Mouse (Mus musculus) adrenal gland, adult 2 months (tissue): ENCODE measurements around the gene Igsf9. TPM values are rescaled to one million over a fixed set of nuclear protein-coding genes. Genes with fewer than 3 reads are reported as not detected.

Experiments used
- DNase-seq: peaks from one replicate; pipeline ENCODE4 v3.0.0; 2021
- polyA plus RNA-seq: library from polyadenylated mRNA; depleted of rRNA; stranded (reverse); fragments of >200 nt; gene quantifications from 2 replicates; pipeline ENCODE4 v1.2.3, GENCODE M21; 2012; rRNA removed
- total RNA-seq, 2 experiments: library from RNA; stranded (reverse); gene quantifications; 2 replicates each; pipeline ENCODE4 v1.2.3; 2021

Igsf9 gene
- total and polyA plus RNA-seq, 3 experiments, result 0.78 to 7.9 (median 3.8) TPM

GRCm38 (mm10) chr1:172519644-172520043 lies 38.1 kb downstream of the Igsf9 start:
- no peak for DNase-seq

GRCm38 (mm10) chr1:172520576-172521440 lies 39.2 kb downstream of the Igsf9 start, which contains the start of gene Cfap45:
Gene Cfap45, plus strand, starts transcription at chr1:172520801.
- DNase-seq, result peak; percentile 88

DNA sequence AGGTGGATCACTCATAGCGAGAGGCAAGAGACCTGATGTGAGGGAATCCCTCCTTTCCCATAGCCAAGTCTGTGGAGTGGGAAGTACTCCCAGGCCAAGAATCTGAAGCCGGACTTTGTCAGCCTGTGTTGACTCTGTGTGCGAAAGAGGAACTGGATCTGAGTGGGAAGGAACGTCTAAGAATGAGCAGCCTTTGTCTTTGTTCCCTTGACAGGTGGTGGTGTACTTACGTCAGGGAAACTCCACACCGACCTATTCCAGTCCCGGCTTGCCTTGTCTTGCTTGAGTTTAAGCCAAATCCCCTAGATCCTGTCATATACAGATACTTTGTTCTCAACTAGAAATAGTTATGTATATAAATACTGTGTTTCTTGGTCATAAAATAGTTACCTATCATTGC lies 40.9 kb downstream of the Igsf9 start:
- DNase-seq, result no peak

DNA sequence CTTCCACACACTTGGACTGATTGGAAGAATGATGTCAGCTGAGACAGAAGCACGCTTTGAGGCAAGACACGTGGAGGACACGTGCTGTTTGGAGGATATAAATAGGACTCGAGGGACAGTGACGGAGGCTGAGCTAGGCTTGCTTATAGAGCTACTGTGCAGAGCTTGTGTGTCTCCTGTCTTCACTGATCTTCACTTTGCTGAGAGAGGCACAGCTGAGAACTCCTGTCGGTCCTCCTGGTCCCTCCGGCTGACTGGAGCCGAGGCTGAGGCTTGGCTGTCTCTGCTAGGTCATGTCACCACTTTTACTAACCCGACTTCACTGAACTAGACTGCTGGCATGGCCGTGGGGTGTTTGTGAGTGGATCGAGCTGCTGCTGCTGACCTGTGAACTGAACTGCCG lies 42.1 kb downstream of the Igsf9 start:
- no peak for DNase-seq

GRCm38 (mm10) chr1:172525027-172525764 lies 43.6 kb downstream of the Igsf9 start:
- peak; percentile 46 for DNase-seq

GRCm38 (mm10) chr1:172525971-172526370 lies 44.4 kb downstream of the Igsf9 start:
- DNase-seq, result no peak

GRCm38 (mm10) chr1:172526380-172527081 lies 44.9 kb downstream of the Igsf9 start:
- peak; percentile 47 for DNase-seq

- DNase-seq, result no peak
Observed at GRCm38 (mm10) chr1:172527431-172527830, 45.8 kb downstream of the Igsf9 start.

- peak; percentile 90 for DNase-seq
Observed at GRCm38 (mm10) chr1:172528701-172529100, 47.1 kb downstream of the Igsf9 start.

- DNase-seq, result no peak
Observed at GRCm38 (mm10) chr1:172530544-172531220, 49.1 kb downstream of the Igsf9 start.

GRCm38 (mm10) chr1:172532551-172532950 lies 51.0 kb downstream of the Igsf9 start:
- peak; percentile 45 for DNase-seq

GRCm38 (mm10) chr1:172535116-172535515 lies 53.5 kb downstream of the Igsf9 start:
- no peak for DNase-seq

GRCm38 (mm10) chr1:172539827-172540226 lies 58.2 kb downstream of the Igsf9 start:
- DNase-seq, result no peak

DNA sequence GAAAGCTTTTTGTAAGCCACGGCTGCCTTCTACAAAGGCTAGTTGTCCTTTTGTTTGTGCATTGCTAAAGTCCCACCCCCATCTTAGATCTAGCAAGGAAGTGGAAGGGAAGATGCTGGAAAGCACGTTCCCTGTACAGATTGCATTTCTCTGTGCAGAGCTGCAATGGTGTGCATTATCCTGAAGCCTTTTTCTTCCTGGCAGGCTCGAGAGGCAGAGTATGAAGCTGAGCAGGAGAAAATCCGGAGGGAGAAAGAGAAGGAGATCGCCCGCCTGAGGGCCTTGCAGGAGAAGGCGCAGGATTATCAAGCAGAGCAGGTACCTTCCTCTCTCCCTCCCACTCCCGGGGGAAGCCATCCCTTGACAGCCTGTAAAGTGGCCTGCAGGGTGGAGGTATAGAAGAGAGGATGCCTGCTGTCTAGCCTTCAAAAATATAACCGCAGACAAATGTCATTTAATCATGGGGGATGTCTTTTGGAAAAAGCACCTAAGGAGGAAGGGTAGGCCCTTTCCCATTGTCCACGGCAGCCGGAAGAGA lies 58.8 kb downstream of the Igsf9 start:
- no peak for DNase-seq

DNA sequence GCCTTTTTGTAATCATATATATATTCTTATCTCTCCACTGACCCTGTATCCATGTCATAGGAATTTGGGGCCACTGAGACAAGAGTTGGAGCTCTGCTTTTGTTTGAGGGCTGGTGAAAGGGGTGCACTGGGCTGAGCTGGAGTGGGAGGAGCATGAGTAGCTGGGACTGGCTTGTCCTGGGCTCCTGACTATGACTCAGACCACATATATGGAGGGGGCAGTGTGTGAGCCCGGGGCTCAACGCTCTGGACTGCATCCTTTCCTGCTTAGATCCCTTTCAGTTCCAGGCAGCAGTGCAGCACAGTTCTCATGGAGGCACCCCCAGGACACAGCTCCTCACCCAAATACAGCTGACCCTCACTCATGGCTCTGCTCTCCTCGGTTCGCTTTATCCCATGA lies 64.5 kb downstream of the Igsf9 start:
- DNase-seq, result no peak

Other genes starting within 250 kb of the Igsf9 start
- 1 to 10 TPM in 1 of 2 experiments, under 1 TPM in 1; 0.62 to 3.6 TPM for gene Atp1a4, start 223.4 kb upstream of the Igsf9 start, total RNA-seq
- gene Atp1a4, start 223.4 kb upstream of the Igsf9 start, polyA plus RNA-seq, result 0.90 and 0.91 TPM in 2 replicates
- gene Igsf8, start 220.1 kb upstream of the Igsf9 start, total RNA-seq, result 10 to 100 TPM; 32.2 to 38.3 TPM
- gene Igsf8, start 220.1 kb upstream of the Igsf9 start, polyA plus RNA-seq, result 109 and 126 TPM in 2 replicates
- 100 to 1,000 TPM; 126 to 247 TPM for gene Atp1a2, start 183.7 kb upstream of the Igsf9 start, total RNA-seq
- gene Atp1a2, start 183.7 kb upstream of the Igsf9 start, polyA plus RNA-seq, result 57.3 and 85.0 TPM in 2 replicates
- under 1 TPM; 0.09 to 0.17 TPM for gene Kcnj9, start 152.5 kb upstream of the Igsf9 start, total RNA-seq
- 0.67 and 0.85 TPM in 2 replicates for gene Kcnj9, start 152.5 kb upstream of the Igsf9 start, polyA plus RNA-seq
- 1 to 10 TPM; 1.0 to 1.1 TPM for gene Kcnj10, start 140.6 kb upstream of the Igsf9 start, total RNA-seq
- gene Kcnj10, start 140.6 kb upstream of the Igsf9 start, polyA plus RNA-seq, result 0.99 and 1.1 TPM in 2 replicates
- gene Pigm, start 105.2 kb upstream of the Igsf9 start, total RNA-seq, result 10 to 100 TPM in 1 of 2 experiments, 1 to 10 TPM in 1; 9.2 to 11.2 TPM
- gene Pigm, start 105.2 kb upstream of the Igsf9 start, polyA plus RNA-seq, result 10.4 and 11.0 TPM in 2 replicates
- 1 to 10 TPM; 3.2 to 7.9 TPM for gene Slamf9, start 6.4 kb upstream of the Igsf9 start, total RNA-seq
- 4.5 and 4.9 TPM in 2 replicates for gene Slamf9, start 6.4 kb upstream of the Igsf9 start, polyA plus RNA-seq
- 100 to 1,000 TPM in 1 of 2 experiments, 10 to 100 TPM in 1; 60.9 to 108 TPM for gene Tagln2, start 18.3 kb downstream of the Igsf9 start, total RNA-seq
- 89.5 and 121 TPM in 2 replicates for gene Tagln2, start 18.3 kb downstream of the Igsf9 start, polyA plus RNA-seq
- under 1 TPM; 0.31 to 0.37 TPM for gene Cfap45, start 39.0 kb downstream of the Igsf9 start, total RNA-seq
- gene Cfap45, start 39.0 kb downstream of the Igsf9 start, polyA plus RNA-seq, result 0.15 TPM in 1 of 2 replicates, not detected in the other
- gene Vsig8, start 74.2 kb downstream of the Igsf9 start, total RNA-seq, result under 1 TPM; 0.24 to 0.61 TPM
- gene Vsig8, start 74.2 kb downstream of the Igsf9 start, polyA plus RNA-seq, result 1.6 and 2.1 TPM in 2 replicates
- 1 to 10 TPM in 1 of 2 experiments, under 1 TPM in 1; 0.49 to 1.1 TPM for gene Slamf8, start 108.8 kb downstream of the Igsf9 start, total RNA-seq
- 0.98 and 1.1 TPM in 2 replicates for gene Slamf8, start 108.8 kb downstream of the Igsf9 start, polyA plus RNA-seq
- not detected for gene Fcrl6, start 120.8 kb downstream of the Igsf9 start, total RNA-seq
- gene Fcrl6, start 120.8 kb downstream of the Igsf9 start, polyA plus RNA-seq, result not detected in 2 replicates
- gene Dusp23, start 151.2 kb downstream of the Igsf9 start, total RNA-seq, result 1 to 10 TPM; 7.0 to 7.3 TPM
- 29.4 and 32.0 TPM in 2 replicates for gene Dusp23, start 151.2 kb downstream of the Igsf9 start, polyA plus RNA-seq
- gene Crp, start 216.3 kb downstream of the Igsf9 start, total RNA-seq, result 1 to 10 TPM in 1 of 2 experiments, not detected in 1; 1.0 TPM
- not detected in 2 replicates for gene Crp, start 216.3 kb downstream of the Igsf9 start, polyA plus RNA-seq